Comparison of ENCODE assay signal across 1 mouse cellular context in the genomic region with DNA sequence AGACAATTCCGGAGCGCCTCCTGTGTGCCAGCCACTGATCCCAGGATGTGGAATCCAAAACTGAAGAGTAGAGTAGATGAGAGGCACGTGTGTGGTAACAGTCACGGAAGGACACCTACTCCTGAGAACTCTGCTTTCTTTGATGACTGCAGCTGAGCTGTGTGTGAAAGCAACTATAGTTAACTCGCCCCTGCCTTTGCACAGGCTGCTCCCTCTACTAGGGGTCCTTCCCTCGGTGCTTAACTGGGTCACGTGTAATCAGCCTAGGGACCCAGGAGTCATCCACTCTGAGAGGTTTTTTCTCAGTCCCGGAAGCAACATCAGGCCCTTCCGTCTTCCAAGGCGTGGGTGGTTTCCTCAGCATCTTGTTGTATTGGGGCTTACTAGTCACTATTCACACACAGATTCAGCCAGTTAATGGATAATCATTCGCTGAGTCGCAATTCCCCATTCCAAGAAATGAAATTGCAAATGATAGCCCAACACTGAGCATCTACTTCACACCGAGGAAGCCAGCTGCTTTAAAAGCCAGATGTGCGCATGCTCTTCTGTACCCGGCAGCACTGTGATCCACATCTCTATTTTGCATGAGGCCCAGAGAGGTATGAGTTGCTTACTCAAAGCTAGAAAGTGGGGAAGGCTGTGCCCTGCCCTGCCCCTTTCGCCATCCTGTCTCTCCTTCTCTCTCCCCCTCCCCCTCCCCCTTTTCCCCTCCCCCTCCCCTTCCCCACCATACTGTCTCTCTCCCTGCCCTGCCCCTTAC.
TF ChIP-seq lines count a peak whose summit lies in the region.

No protein-coding gene starts in this region.

TF ChIP-seq in CH12.LX, 34 proteins besides CTCF, POLR2A, EP300 and RAD21 (continued from another document):
- TF ChIP-seq GABPA (IDR thresholded peaks at IDR 0.05; ENCODE audit: insufficient replicate concordance, low read depth, low read length) (no peak), TCF12 (IDR thresholded peaks at IDR 0.05; ENCODE audit: low read depth, low read length) (peak; percentile 77; the same call in 1 of the 2 replicates), USF2 (conservative IDR thresholded peaks at IDR 0.05; ENCODE audit: low read depth, low read length) (no peak), CHD2 (IDR thresholded peaks at IDR 0.05; ENCODE audit: low read length) (peak; percentile 89), ZNF384 (IDR thresholded peaks at IDR 0.05; ENCODE audit: low read depth, low read length) (no peak), POLR2AphosphoS2 (IDR thresholded peaks at IDR 0.05; ENCODE audit: low read depth, low read length) (no peak)
